Mouse (Mus musculus) heart, adult 9 months (tissue): ENCODE measurements at regions not wholly inside any gene's neighbourhood (a gene's known extent, or its start where the extent isn't known, plus 50 kb on each side); places are given as distances from the start of the nearest gene placed in this dataset.

Experiments used
- DNase-seq, 2 experiments: peaks; one replicate each; pipeline ENCODE4 v3.0.0; 2022; ENCODE audit warnings: low spot score in 2 of 2

DNA sequence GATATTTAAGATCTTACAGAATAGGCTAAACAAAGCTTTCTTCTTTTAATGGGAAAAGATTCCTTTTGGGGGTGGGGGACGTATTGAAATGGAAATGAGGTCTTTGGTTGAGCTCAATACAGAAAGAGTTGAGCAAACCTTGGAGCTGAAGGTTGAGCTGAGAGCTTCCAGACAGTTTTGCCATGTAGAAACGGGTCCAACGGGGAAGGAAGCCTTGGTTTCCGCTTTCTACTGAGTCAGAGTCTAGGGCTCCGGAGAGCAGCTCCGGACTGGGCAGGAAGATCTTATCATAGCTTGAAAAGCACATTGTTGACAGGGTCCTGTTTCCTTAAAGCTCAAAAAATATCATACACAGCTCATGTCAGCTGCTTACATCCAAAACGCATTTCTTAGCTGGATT lies 97.0 kb upstream of the Myo10 start:
- peak; percentile 40 to 56 for DNase-seq

DNA sequence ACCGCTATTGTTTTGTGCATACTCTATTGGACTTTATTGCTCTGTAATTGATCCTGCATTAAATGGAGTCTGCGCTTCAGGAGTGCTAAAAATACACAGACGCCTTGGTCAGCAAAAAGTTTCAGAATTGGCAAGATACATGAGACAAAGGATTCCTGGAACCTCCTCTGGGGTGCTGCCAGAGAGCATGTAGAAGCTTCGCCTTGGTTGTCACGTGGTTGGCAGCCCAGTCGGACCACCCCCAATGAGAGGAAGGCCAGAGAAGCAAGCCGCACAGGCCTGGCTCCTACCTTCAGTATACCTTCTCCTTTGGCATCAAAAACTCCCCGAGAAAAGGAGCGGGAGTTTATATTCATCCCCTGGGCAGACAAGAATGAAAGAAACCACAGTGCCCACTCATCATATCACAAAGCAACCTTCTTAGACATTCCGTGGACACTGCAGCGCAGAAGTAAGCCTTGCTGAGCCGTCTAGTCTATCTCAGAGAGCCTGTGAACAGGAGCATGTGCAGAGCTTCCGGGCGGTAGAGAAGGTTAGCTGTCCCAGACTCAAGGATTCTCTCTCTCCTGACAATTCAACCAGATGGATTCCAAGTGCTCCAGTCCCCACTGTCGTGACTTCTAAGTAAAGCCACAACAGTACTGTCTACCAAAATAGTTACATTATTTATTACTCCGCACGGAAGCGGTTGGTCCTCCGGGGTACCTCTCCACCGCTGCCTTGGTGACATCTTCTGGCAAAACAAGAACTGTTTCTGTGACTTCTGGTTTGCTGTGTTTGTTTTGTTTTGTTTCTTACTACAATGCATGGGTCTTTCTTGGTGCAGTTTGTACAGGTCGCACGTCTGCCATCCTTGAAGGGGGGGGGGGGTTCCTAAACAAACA lies 85.6 kb upstream of the Myo10 start:
- DNase-seq, result no peak

DNA sequence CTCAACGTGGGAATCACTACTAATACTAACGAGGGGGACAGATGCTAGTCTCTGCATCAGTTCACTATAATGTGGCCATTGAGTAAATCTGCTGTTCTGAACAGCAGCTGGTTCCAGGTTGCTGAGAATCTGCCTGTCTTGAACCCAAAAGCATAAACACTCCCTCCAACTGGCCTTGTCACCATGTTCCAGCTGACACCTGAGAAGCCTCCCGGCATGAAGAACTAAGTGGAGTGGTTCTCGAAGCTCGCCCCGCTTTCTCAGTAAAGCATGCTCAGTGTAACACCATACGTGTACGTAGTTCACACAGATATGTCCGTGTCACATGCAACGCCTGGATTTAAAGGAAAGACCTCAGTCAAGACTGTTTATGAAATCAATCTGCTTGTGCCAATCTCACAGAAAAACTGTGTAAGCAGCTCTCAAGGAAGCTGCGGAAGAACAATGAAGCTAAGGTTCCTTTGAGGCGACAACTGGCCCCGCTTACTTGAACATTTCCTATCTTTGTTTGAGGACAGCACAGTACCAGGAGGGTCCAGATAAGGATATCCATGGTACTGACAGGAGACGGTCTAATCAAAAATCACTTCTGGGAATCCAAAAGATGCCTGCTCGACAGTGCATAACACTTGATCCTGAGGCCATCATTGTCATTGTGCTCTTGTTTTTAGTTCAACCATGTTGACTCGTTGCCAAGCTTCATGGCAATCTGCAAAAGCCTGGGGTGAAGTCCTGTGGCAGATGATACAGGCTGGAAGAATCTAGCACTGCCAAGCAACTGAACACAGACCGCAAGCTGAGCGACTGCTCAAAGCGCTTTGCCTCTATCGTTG lies 82.8 kb upstream of the Myo10 start:
- DNase-seq, result peak in 1 of 2 experiments; percentile 28

DNA sequence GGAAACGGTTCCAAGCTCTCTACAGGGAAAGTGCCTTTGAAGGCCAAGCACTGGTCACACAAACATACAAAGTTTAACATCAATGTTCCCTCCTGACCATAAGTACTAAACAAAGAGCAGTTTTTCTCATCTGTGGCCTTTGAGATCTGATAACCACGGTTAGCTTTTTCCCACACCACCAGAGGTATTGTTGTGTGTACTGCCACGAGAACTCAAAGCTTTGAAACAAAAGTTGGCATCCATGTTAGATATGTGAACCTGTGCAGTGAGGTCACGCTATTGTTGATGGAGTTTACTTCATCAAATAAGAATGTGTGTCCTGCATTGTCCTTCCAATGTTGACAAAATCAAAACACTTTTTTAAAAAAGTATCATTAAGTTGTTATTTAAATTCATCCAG lies 79.9 kb upstream of the Myo10 start:
- DNase-seq, result peak; percentile 32 to 66

DNA sequence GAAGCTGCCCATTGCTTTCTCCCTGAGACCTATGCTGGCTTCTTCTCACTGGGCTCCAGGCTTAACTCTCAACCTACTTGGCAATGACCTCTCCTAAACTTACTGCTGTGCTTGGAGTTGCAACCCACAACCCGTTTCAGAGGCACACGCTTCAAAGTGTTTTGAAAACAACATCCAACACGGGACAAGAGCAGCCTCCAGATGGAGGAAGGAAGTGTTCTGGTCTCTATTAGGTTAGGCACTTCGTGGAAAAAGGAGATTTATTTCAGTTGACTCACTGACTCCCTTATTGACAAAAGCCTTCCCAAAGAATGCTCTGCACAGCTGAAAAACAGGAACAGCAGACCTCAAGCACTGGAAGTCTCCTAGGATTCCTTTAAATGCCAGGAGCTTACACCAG lies 76.1 kb upstream of the Myo10 start:
- peak in 1 of 2 experiments; percentile 51 for DNase-seq

DNA sequence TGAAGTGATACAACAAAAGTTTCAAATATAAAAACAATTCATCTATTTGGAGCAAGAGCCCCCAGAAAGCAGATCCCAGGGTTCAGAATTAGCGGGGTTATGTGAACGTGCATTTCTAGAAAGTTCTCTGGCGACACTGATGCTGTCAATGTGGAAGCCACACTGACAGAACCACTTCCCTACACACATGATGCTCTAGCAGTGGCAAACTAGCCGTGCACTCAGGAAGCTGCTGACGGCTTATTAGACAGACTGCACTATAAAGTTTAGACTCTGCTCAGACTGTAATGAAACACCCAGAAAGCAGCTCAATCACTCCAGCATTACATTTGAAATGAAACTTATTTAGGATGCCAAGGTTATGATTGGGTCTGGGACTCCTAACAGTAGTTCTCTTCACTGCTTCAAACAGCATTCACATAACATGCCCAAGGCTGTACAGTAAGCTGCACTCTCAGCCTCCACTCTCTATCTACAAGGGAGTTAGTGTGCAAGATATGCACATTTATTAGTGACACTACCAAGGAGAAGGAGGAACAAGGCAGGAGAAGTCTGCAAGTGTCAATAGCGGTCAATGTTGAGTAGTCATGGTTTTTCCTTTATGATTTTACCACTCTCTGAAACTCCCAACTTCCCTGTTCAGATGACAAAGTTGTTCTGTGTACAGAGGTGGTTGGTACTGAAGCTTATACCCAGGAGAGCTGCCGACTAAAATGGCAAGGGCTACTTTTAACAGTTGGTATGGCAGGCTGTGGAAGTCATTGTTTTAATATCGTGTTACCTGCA lies 71.9 kb upstream of the Myo10 start:
- DNase-seq, result no peak

DNA sequence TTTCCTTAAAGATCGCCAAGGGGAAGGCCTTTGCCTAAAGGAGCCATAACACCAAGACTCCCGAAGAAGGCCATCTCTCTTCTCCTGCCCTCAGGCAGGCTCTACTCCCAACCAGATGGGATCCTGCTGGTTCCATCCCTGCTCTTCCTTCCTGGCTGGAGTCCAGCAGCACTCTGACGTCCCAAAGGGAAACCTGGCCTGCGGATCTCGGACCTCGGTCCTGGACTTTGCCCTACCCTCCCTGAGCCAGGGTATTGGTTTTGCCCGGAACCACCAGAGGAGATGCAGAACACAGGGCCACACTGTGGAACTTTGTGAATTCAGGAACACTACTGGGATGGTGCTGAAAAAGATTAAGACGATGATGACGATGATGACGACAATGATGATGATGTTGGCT lies 67.4 kb upstream of the Myo10 start:
- DNase-seq, result peak in 1 of 2 experiments; percentile 20

DNA sequence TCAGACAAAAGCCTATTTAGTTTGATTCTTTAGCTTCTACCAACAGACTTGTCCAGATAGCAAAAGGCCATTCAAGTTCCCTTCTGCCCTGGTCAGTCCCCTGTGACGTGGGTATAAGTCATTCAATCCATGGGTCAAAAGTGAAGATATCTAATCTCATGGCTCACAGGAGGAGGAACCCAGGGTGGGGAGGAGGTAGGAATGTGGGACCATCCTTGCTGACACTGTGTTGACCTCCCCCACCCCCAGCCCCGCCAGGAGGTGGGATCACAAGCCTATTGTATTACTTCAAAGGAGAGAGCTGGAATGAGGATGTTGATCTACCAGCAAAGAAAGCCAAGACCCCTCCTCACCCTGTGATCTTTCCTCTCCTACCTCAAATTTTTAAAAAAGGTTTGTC lies 66.5 kb upstream of the Myo10 start:
- no peak for DNase-seq

DNA sequence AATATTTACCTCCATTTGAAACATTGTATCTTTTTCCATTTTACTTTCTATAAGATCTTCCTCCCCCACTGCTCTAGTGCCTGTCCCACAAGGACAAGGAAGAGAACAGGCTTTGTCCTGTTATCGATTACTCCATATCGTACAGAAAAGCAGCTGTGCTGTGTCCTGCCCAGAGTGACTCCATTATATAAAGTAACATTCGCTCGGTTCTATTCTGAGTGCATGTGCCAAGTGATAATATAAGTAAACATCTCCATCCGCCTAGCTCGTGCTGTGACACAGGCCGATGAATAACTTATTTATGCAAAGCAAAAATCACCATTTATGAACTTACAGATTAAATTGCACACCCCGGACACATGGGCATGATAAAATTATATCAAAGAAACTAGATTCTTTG lies 64.8 kb upstream of the Myo10 start:
- no peak for DNase-seq

DNA sequence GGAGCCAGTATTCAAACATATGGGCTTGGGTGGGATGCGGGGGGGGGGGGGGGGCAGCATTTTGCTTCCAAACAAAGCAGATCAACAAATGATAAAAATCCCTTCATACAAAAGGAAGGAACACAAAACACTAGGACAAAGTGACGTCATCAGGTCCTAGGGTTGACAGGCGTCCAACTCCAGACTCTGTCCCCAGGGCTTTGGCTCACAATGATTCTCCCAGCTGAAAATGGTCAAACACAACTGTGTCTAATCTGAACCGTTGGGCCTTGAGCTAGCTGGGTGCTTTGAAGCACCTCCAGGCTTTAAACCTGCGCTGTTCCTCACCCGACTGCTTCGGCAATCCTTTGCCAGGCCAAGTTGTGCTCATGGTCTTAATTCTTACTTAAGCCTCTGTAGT lies 64.1 kb upstream of the Myo10 start:
- peak; percentile 29 to 43 for DNase-seq

DNA sequence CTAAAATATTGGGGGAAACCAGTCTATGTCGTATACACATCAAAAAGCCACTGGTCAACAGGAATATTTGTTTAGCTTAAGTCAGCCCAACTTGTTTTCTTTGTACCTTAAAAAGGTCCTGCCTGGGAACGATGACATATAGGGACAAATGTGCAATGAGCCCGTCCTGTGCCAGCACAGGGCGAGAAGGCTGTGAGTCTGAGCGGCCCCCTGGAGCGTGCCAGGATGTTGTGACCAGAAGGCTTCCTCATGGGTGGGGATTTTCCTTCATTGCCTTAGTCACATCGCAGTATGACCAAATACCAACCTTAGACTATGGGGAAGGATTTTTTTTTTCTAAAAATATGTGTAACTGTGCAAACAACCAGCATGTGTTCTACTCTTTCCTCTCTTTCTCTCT lies 58.7 kb upstream of the Myo10 start:
- no peak for DNase-seq

DNA sequence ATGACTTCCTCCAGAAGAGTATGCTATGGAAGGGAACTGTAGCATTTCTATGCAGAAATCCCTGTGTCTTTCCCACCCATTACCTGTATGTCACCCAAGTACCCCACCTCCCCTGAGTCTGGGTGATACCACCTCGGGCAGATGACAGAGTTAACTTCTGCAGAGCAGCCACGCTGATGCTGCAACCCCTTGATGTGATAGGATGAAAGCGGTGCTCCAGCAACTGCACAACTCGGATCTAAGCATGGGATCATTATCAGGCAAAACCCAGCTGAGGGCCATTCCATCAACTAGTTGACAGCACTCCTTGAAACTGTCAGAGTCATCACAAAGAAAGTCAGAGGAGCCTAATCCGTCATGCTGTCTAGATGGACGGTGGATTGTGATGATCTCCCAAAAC lies 49.8 kb upstream of the Myo10 start:
- DNase-seq, result no peak
